Comparison of ENCODE assay signal across 22 mouse cellular contexts in the genomic region with DNA sequence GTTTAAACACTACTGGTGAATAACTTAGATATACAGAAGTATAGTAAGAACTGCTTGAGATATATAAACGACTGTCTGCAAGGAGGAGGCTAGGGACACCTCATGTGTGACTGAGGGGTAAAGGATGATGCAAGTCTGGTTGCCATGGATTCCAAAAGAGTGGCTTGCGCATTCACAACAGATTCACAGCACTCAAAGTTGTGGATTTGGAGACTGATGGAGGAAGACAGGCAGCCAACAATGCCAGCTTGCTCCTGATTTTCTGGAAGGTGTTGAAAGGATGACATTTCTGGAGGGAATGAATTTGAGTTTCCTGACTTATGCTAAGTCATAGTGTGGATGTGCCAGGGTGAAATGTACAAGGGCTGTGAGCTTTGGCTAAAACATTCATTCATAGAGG.
DNase-seq lines count a peak whose midpoint lies in the region; ATAC-seq and TF ChIP-seq lines count a peak whose summit lies in the region.
"Had no signal": no experiment of that assay in that cellular context is flagged by ENCODE, and none has a peak within 500 bp of the region (broad histone marks: within the 10 kb centered on the region; RNA-seq: fewer than 3 reads in every experiment).

No protein-coding gene starts in this region.

- H3K4me2 ChIP-seq in forebrain, embryonic 14.5 days (ENCODE audit: low read length) = no peak overlapping the region
- H3K4me2 ChIP-seq in forebrain, embryonic 13.5 days = no peak overlapping the region
- no peak overlapping the region for H3K4me2 ChIP-seq in forebrain, postnatal 0 days (ENCODE audit: low read depth)
- H3K4me2 ChIP-seq in forebrain, embryonic 11.5 days (ENCODE audit: low read depth, low read length, severe bottlenecking) = no peak overlapping the region
- H3K4me2 ChIP-seq in midbrain, postnatal 0 days (ENCODE audit: low read depth, low read length, poor library complexity, severe bottlenecking) = no peak overlapping the region
- H3K4me2 ChIP-seq: embryonic facial prominence, embryonic 12.5 days had no signal

- peaks cover 4% of the 10 kb centered on the region for H3K4me1 ChIP-seq in forebrain, embryonic 14.5 days (ENCODE audit: control insufficient read depth, insufficient read depth, low read length)
- H3K4me1 ChIP-seq in forebrain, embryonic 13.5 days = peaks cover 15% of the 10 kb centered on the region
- H3K4me1 ChIP-seq in forebrain, postnatal 0 days (ENCODE audit: insufficient read depth) = peaks cover 5% of the 10 kb centered on the region; the same call in 1 of the 2 replicates
- H3K4me1 ChIP-seq in forebrain, embryonic 11.5 days (replicated peaks; ENCODE audit: control insufficient read depth, insufficient read depth, low read length) = no peaks in the 10 kb centered on the region
- no peaks in the 10 kb centered on the region for H3K4me1 ChIP-seq in midbrain, postnatal 0 days (ENCODE audit: insufficient read depth, low read length)
- H3K4me1 ChIP-seq: embryonic facial prominence, embryonic 10.5 days; embryonic facial prominence, embryonic 12.5 days had no signal

- no peaks in the 10 kb centered on the region for H3K9me3 ChIP-seq in forebrain, embryonic 14.5 days (replicated peaks; ENCODE audit: control insufficient read depth, low read length)
- no peaks in the 10 kb centered on the region for H3K9me3 ChIP-seq in forebrain, embryonic 13.5 days (replicated peaks)
- no peaks in the 10 kb centered on the region for H3K9me3 ChIP-seq in forebrain, postnatal 0 days (ENCODE audit: low read length)
- no peaks in the 10 kb centered on the region for H3K9me3 ChIP-seq in forebrain, embryonic 11.5 days (ENCODE audit: control insufficient read depth, low read length)
- no peaks in the 10 kb centered on the region for H3K9me3 ChIP-seq in midbrain, postnatal 0 days (ENCODE audit: low read length)
- H3K9me3 ChIP-seq: embryonic facial prominence, embryonic 10.5 days; embryonic facial prominence, embryonic 12.5 days; G1E had no signal

- no peaks in the 10 kb centered on the region for H3K27me3 ChIP-seq in forebrain, embryonic 14.5 days (replicated peaks; ENCODE audit: control insufficient read depth, insufficient read depth, low read length)
- H3K27me3 ChIP-seq in forebrain, embryonic 13.5 days = no peaks in the 10 kb centered on the region
- H3K27me3 ChIP-seq in forebrain, postnatal 0 days (ENCODE audit: insufficient read depth, low read length) = no peaks in the 10 kb centered on the region
- H3K27me3 ChIP-seq in forebrain, embryonic 11.5 days (ENCODE audit: control insufficient read depth, insufficient read depth, low read length) = no peaks in the 10 kb centered on the region
- H3K27me3 ChIP-seq in midbrain, postnatal 0 days (ENCODE audit: insufficient read depth, low read length) = no peaks in the 10 kb centered on the region
- H3K27me3 ChIP-seq: CH12.LX; embryonic facial prominence, embryonic 12.5 days; Patski had no signal

- H3K27ac ChIP-seq in forebrain, embryonic 14.5 days (ENCODE audit: low read depth, low read length) = no peak overlapping the region
- H3K27ac ChIP-seq in forebrain, embryonic 13.5 days = no peak overlapping the region
- H3K27ac ChIP-seq in forebrain, postnatal 0 days (ENCODE audit: low read depth, low read length) = no peak overlapping the region
- H3K27ac ChIP-seq in forebrain, embryonic 11.5 days (ENCODE audit: low read depth, low read length) = no peak overlapping the region
- H3K27ac ChIP-seq in midbrain, postnatal 0 days (ENCODE audit: low read depth, low read length) = no peak overlapping the region
- H3K27ac ChIP-seq: embryonic facial prominence, embryonic 10.5 days; embryonic facial prominence, embryonic 12.5 days had no signal

- H3K9ac ChIP-seq in forebrain, embryonic 14.5 days (ENCODE audit: low read length) = no peak overlapping the region
- H3K9ac ChIP-seq in forebrain, embryonic 13.5 days = no peak overlapping the region
- no peak overlapping the region for H3K9ac ChIP-seq in forebrain, postnatal 0 days
- H3K9ac ChIP-seq in forebrain, embryonic 11.5 days (ENCODE audit: low read length) = no peak overlapping the region
- no peak overlapping the region for H3K9ac ChIP-seq in midbrain, postnatal 0 days (replicated peaks; ENCODE audit: low read length, poor library complexity, severe bottlenecking)
- H3K9ac ChIP-seq: embryonic facial prominence, embryonic 12.5 days had no signal

- WGBS in forebrain, embryonic 14.5 days = 66% methylated on average over 2 of the region's 2 CpGs
- WGBS in forebrain, embryonic 13.5 days = 85% methylated on average over 2 of the region's 2 CpGs
- WGBS in forebrain, postnatal 0 days = 50% methylated on average over 2 of the region's 2 CpGs
- 79% methylated on average over 2 of the region's 2 CpGs for WGBS in forebrain, embryonic 11.5 days
- 71% methylated on average over 2 of the region's 2 CpGs for WGBS in midbrain, postnatal 0 days

- DNase-seq in forebrain, embryonic 14.5 days (ENCODE audit: low spot score) = peak; percentile 69
- DNase-seq in forebrain, postnatal 0 days = peak; percentile 73
- DNase-seq in forebrain, embryonic 11.5 days (ENCODE audit: low spot score) = no peak
- no peak for DNase-seq in midbrain, postnatal 0 days (ENCODE audit: low spot score)
- DNase-seq: adrenal gland, adult 8-10 months; adrenal gland, postnatal 14 days; adrenal gland, postnatal 36 days; B cell, adult 2 months; cerebellum, adult 11-12 months; cerebellum, adult 2 months; cerebellum, adult 9-10 months; cerebellum, postnatal 10 days; cerebellum, postnatal 25 days had no signal

- H3K4me3 ChIP-seq in forebrain, embryonic 14.5 days (ENCODE audit: low read depth, low read length) = no peak overlapping the region
- no peak overlapping the region for H3K4me3 ChIP-seq in forebrain, embryonic 13.5 days
- no peak overlapping the region for H3K4me3 ChIP-seq in forebrain, postnatal 0 days (ENCODE audit: low read depth, low read length)
- no peak overlapping the region for H3K4me3 ChIP-seq in forebrain, embryonic 11.5 days (ENCODE audit: low read depth, low read length)
- H3K4me3 ChIP-seq in midbrain, postnatal 0 days (ENCODE audit: low read depth, low read length) = no peak overlapping the region
- H3K4me3 ChIP-seq: embryonic facial prominence, embryonic 10.5 days; embryonic facial prominence, embryonic 12.5 days had no signal

- no peak for ATAC-seq in forebrain, embryonic 14.5 days
- no peak for ATAC-seq in forebrain, embryonic 13.5 days
- peak; percentile 56 for ATAC-seq in forebrain, postnatal 0 days
- ATAC-seq in forebrain, embryonic 11.5 days (replicated peaks; ENCODE audit: low FRiP score) = no peak
- ATAC-seq in midbrain, postnatal 0 days (ENCODE audit: low FRiP score) = no peak
- ATAC-seq: activated CD4-positive, CD25-positive, alpha-beta regulatory T cell, adult 4 months; CD4-positive, CD25-positive, alpha-beta regulatory T cell, adult 4 months; forebrain, embryonic 16.5 days; Patski had no signal

- no peak for TF ChIP-seq CTCF in forebrain, postnatal 0 days (IDR thresholded peaks at IDR 0.05; ENCODE audit: low read depth)
- no peak for TF ChIP-seq CTCF in midbrain, postnatal 0 days (IDR thresholded peaks at IDR 0.05)

- H3K36me3 ChIP-seq in forebrain, embryonic 14.5 days (ENCODE audit: control insufficient read depth, insufficient read depth, low read length) = no peaks in the 10 kb centered on the region
- H3K36me3 ChIP-seq in forebrain, embryonic 13.5 days (ENCODE audit: poor library complexity, severe bottlenecking) = no peaks in the 10 kb centered on the region
- H3K36me3 ChIP-seq in forebrain, postnatal 0 days (ENCODE audit: insufficient read depth) = no peaks in the 10 kb centered on the region
- H3K36me3 ChIP-seq in forebrain, embryonic 11.5 days (ENCODE audit: control insufficient read depth, insufficient read depth, low read length) = no peaks in the 10 kb centered on the region
- H3K36me3 ChIP-seq in midbrain, postnatal 0 days (ENCODE audit: insufficient read depth, low read length) = no peaks in the 10 kb centered on the region
- H3K36me3 ChIP-seq: embryonic facial prominence, embryonic 10.5 days; embryonic facial prominence, embryonic 12.5 days; G1E had no signal

Comparison
In these comparisons a context has a peak if more than half of its experiments do, and no peak if none do; other contexts are left out.
1. DNase-seq: peak in forebrain, embryonic 14.5 days (single experiment) and forebrain, postnatal 0 days (single experiment); none in forebrain, embryonic 11.5 days (single experiment) and midbrain, postnatal 0 days (single experiment).